Mouse (Mus musculus) right cerebral cortex, postnatal 36 days (tissue): ENCODE results near the gene Olfr1100.

Source experiments
- DNase-seq, 2 experiments: peaks; one replicate each; pipeline ENCODE4 v3.0.0; 2022; ENCODE audit warnings: low spot score in 2 of 2, mixed read lengths in 1 of 2

The Olfr1100 gene

GRCm38 (mm10) chr2:86979854-86980253 lies at the start of gene Olfr1100:
Gene Olfr1100, minus strand, starts transcription at chr2:86979954.
- no peak for DNase-seq

GRCm38 (mm10) chr2:87026980-87027379 lies 47.2 kb upstream of the Olfr1100 start, which contains the start of gene Olfr1104:
Gene Olfr1104, minus strand, starts transcription at chr2:87027080.
- DNase-seq: no peak

GRCm38 (mm10) chr2:86998098-86998497 lies 18.3 kb upstream of the Olfr1100 start, which contains the start of gene Olfr1102:
Gene Olfr1102, plus strand, starts transcription at chr2:86998398.
- DNase-seq: no peak

- DNase-seq: no peak
Observed at GRCm38 (mm10) chr2:86991121-86991520, 11.4 kb upstream of the Olfr1100 start, which contains the start of gene Olfr1101. Gene Olfr1101, minus strand, starts transcription at chr2:86991221.

GRCm38 (mm10) chr2:86960593-86960992 lies 19.2 kb downstream of the Olfr1100 start, which contains the start of gene Olfr1099:
Gene Olfr1099, minus strand, starts transcription at chr2:86960693.
- DNase-seq: no peak

- peak in 1 of 2 experiments; percentile 9 for DNase-seq
Observed at GRCm38 (mm10) chr2:86926557-86926956, 53.2 kb downstream of the Olfr1100 start.
